Mouse (Mus musculus) natural killer cell, adult 2 months (primary cell): ENCODE data around the gene Hoxb4.

ENCODE experiments used
- DNase-seq, 2 experiments: peaks; one replicate each; pipeline ENCODE4 v3.0.0; 2022; ENCODE audit warnings: low spot score in 2 of 2

The Hoxb4 gene

GRCm38 (mm10) chr11:96313806-96314428, 4.2 kb upstream of the Hoxb4 start:
- no peak for DNase-seq

GRCm38 (mm10) chr11:96314671-96315343, 3.3 kb upstream of the Hoxb4 start:
- DNase-seq, result peak; percentile 49 to 62

- DNase-seq, result no peak
Observed at GRCm38 (mm10) chr11:96315344-96315681, 2.8 kb upstream of the Hoxb4 start.

- DNase-seq, result no peak
Observed at GRCm38 (mm10) chr11:96316696-96317607, 1.1 kb upstream of the Hoxb4 start.

- peak; percentile 53 to 58 for DNase-seq
Observed at GRCm38 (mm10) chr11:96318368-96319070, 452 bp downstream of the Hoxb4 start.

- DNase-seq, result no peak
Observed at GRCm38 (mm10) chr11:96319071-96319902, 1.2 kb downstream of the Hoxb4 start.

- no peak for DNase-seq
Observed at GRCm38 (mm10) chr11:96319910-96320309, 1.8 kb downstream of the Hoxb4 start.

GRCm38 (mm10) chr11:96320688-96321087, 2.6 kb downstream of the Hoxb4 start:
- DNase-seq, result no peak

GRCm38 (mm10) chr11:96321846-96322245, 3.8 kb downstream of the Hoxb4 start:
- no peak for DNase-seq

- DNase-seq, result no peak
Observed at GRCm38 (mm10) chr11:96322738-96323137, 4.7 kb downstream of the Hoxb4 start.

GRCm38 (mm10) chr11:96323154-96323553, 5.1 kb downstream of the Hoxb4 start, which contains the start of gene Hoxb3:
Hoxb3 (plus strand) TSS chr11:96323326.
- DNase-seq, result no peak

GRCm38 (mm10) chr11:96324125-96324524, 6.1 kb downstream of the Hoxb4 start:
- no peak for DNase-seq

GRCm38 (mm10) chr11:96324965-96325364, 6.9 kb downstream of the Hoxb4 start:
- DNase-seq, result no peak

- DNase-seq, result no peak
Observed at GRCm38 (mm10) chr11:96325747-96326212, 7.7 kb downstream of the Hoxb4 start.

- DNase-seq, result no peak
Observed at GRCm38 (mm10) chr11:96326705-96327104, 8.6 kb downstream of the Hoxb4 start.

GRCm38 (mm10) chr11:96327122-96327521, 9.1 kb downstream of the Hoxb4 start:
- no peak for DNase-seq

GRCm38 (mm10) chr11:96327750-96328149, 9.7 kb downstream of the Hoxb4 start:
- DNase-seq, result no peak

- DNase-seq, result no peak
Observed at GRCm38 (mm10) chr11:96328605-96329004, 10.5 kb downstream of the Hoxb4 start.

- DNase-seq, result no peak
Observed at GRCm38 (mm10) chr11:96332105-96332504, 14.0 kb downstream of the Hoxb4 start.

- DNase-seq, result no peak
Observed at GRCm38 (mm10) chr11:96332618-96333032, 14.6 kb downstream of the Hoxb4 start.
